Mouse (Mus musculus) right cerebral cortex, adult 18-20 months (tissue): ENCODE measurements around the gene Olfr1337.
"Not testable (repeated sequence)": the region's sequence is repeated elsewhere in the genome, so short reads cannot be mapped to it uniquely, and the experiment has no call there.

Experiments used
- DNase-seq: peaks from one replicate; pipeline ENCODE4 v3.0.0; 2022; ENCODE audit warnings: mixed read lengths

The Olfr1337 gene

DNA sequence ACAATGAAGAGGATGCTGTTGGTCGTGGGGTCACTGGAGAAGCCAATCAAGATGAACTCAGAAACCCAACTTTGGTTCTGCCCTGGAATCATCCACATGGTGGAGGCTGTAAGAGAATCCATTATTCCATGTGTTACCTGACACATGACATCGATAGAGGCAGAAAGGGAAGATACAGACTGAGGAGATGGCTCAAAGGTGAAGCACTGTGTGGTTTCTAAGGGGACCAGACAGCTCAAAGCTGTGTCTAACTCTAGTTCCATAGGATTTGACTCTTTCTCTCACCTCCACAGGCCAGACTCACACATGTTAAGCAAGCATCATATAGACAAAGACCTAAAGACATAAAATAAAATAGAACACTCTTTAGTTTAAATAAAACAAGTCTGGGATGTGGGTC is at the start of gene Olfr1337:
Olfr1337 (minus strand) TSS at position 101 of the 400 bp plus-strand sequence.
- DNase-seq: no peak

GRCm38 (mm10) chr4:118818921-118819320 is 36.5 kb upstream of the Olfr1337 start:
- no peak for DNase-seq

- DNase-seq: no peak
These were observed 27.5 kb upstream of the Olfr1337 start, which contains the start of gene Olfr1335 for GRCm38 (mm10) chr4:118809844-118810243. Gene Olfr1335, minus strand, starts transcription at chr4:118809944.

GRCm38 (mm10) chr4:118792796-118793195 is 10.4 kb upstream of the Olfr1337 start:
- DNase-seq: not testable (repeated sequence)

GRCm38 (mm10) chr4:118758637-118759036 is 23.7 kb downstream of the Olfr1337 start, which contains the start of gene Olfr1338:
Gene Olfr1338, minus strand, starts transcription at chr4:118758737.
- DNase-seq: no peak

- DNase-seq: no peak
These were observed 40.5 kb downstream of the Olfr1337 start for GRCm38 (mm10) chr4:118741881-118742280.

- no peak for DNase-seq
These were observed 41.2 kb downstream of the Olfr1337 start for GRCm38 (mm10) chr4:118740988-118741698.

DNA sequence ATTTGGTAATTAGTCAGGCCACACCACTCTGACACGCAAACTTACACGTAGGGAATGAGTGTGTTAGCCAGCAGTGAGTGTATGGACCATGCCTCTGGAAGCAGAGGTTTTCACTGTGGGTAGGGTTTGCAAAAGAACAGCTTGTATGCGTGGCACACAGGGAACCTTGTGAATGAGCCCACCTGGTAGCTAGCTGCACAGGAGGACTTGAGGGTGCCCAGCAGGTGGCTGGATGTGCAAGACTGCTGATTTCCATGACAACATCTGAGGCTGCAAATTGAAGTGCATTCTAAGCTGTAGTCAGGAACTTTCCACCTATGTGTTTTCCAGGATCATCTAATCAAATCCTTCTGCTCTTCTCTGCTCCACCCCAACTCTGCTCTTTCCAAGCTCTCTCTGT is 42.8 kb downstream of the Olfr1337 start:
- no peak for DNase-seq

DNA sequence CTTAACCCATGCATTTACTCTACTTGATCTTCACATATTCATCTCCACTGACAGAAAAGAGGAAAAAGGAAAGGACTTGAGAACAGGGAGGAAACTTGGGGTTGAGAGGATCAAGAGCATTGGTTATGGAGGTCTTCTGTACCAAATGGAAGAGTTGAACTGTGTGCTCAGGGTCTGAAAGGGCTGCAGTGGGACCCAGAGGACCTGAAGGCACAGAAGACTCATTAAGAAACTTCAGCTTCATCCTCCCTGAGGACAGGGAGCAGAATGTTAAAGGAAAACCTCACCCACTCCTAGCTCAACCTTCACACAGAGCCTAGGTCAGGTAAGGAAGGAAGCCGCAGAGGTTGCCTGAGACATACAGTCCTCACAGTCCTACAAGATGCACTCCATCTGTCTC is 50.5 kb downstream of the Olfr1337 start, which contains the start of gene Olfr1339:
Olfr1339 (plus strand) TSS at position 301 of the 400 bp plus-strand sequence.
- DNase-seq: no peak
